Mouse (Mus musculus) liver, embryonic 13.5 days (tissue): ENCODE data around the gene Add1. TPM values are rescaled to one million over a fixed set of nuclear protein-coding genes. Genes with fewer than 3 reads are reported as not detected.

Experiments used
- ATAC-seq: fragments of 200-750 bp; cut with Nextera tagmentation; 2 replicates; pipeline ENCODE4 v1.8.0; 2017; ENCODE audit warnings: low read depth, mild to moderate bottlenecking, moderate number of reproducible peaks, moderate library complexity
- DNase-seq: peaks from one replicate; pipeline ENCODE4 v3.0.0; 2022
- H3K27ac ChIP-seq: fragments of 300-500 bp; sonication (generic); 2 replicates; pipeline ENCODE4 v1.5.1; 2015; ENCODE audit warnings: moderate library complexity, mild to moderate bottlenecking, inconsistent platforms
- H3K27me3 ChIP-seq: fragments of 300-500 bp; sonication (generic); 2 replicates; pipeline ENCODE4 v1.6.1; 2015; ENCODE audit warnings: mild to moderate bottlenecking, inconsistent platforms
- H3K36me3 ChIP-seq: fragments of 300-500 bp; sonication (generic); 2 replicates; pipeline ENCODE4 v1.6.1; 2015; ENCODE audit warnings: mild to moderate bottlenecking, inconsistent platforms
- H3K4me1 ChIP-seq: fragments of 300-500 bp; sonication (generic); replicated peaks from 2 replicates; pipeline ENCODE4 v1.6.1; 2015; ENCODE audit warnings: inconsistent platforms
- H3K4me2 ChIP-seq: fragments of 300-500 bp; sonication (generic); 2 replicates; pipeline ENCODE4 v1.6.1; 2015; ENCODE audit warnings: inconsistent platforms, mild to moderate bottlenecking, moderate library complexity
- H3K4me3 ChIP-seq: fragments of 300-500 bp; sonication (generic); replicated peaks from 2 replicates; pipeline ENCODE4 v1.5.1; 2015; ENCODE audit warnings: mild to moderate bottlenecking, inconsistent platforms
- H3K9ac ChIP-seq: fragments of 300-500 bp; sonication (generic); 2 replicates; pipeline ENCODE4 v1.6.1; 2015; ENCODE audit warnings: mild to moderate bottlenecking, inconsistent platforms
- H3K9me3 ChIP-seq: fragments of 300-500 bp; sonication (generic); replicated peaks from 2 replicates; pipeline ENCODE4 v1.6.1; 2016; ENCODE audit warnings: inconsistent platforms
- WGBS: fragments of 180-500 bp; shearing (Covaris S2); methylation state at CpG from one replicate; pipeline ENCODE4 v1.1.7; 2015; ENCODE audit not compliant: insufficient replicate concordance; 5-methylcytosine and 5-hydroxymethylcytosine counted together
- polyA plus RNA-seq: library from polyadenylated mRNA; unstranded; fragments of >200 nt; fragmentation: Nextera tagmentation; extraction: Ambion mirVana; gene quantifications from 2 replicates; pipeline ENCODE4 v1.2.1, GENCODE M21; 2015

The Add1 gene
- 124 and 133 TPM in 2 replicates for polyA plus RNA-seq

GRCm38 (mm10) chr5:34573268-34574221, at the start of gene Add1:
TSS of gene Add1 (plus strand) at chr5:34573664.
- peak; percentile 96 for DNase-seq
- WGBS = under 1% methylated on average over 80 of the region's 84 CpGs

DNA sequence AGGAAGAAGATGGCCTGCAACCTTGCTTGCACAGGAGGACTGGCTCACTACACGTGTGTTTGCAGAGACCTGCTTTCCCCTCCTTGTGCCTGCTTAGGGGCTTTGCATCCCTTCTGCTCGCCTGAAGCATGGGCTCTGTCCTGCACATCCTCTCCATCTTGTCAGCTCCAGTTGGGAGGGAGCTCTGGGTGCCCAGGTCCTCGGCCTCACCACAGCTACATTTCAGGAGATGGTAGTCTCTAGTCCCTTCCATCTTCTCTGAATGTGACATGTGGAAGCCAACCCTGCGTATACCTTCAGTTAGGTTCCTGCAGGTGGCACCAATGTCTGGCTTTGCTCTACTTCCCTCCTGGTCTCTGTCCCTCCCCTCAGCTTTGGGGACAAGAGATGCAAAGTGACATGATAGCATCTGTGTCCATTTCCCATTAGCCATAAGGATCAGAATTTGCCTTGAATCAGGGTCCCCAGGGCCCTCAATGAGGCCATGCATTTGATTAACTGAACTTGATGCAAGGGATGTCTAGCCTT, 49.4 kb upstream of the Add1 start:
- Histone ChIP-seq H3K4me2 (no peak overlapping the region), H3K27ac (no peak overlapping the region), H3K4me1 (peaks cover 55% of the 10 kb centered on the region), H3K36me3 (no peaks in the 10 kb centered on the region), H3K9ac (no peak overlapping the region), H3K27me3 (peaks cover 10% of the 10 kb centered on the region; the same call in 1 of the 2 replicates), H3K9me3 (no peaks in the 10 kb centered on the region), H3K4me3 (no peak overlapping the region)
- ATAC-seq (no peak), DNase-seq (no peak)
- 54% methylated on average over 4 of the region's 4 CpGs for WGBS

More at GRCm38 (mm10) chr5:34573268-34574221, at the start of gene Add1:
- peaks cover 15% of the 10 kb centered on the region for H3K36me3 ChIP-seq
- H3K27ac ChIP-seq = peak within 1 kb of the TSS; percentile 100
- H3K9me3 ChIP-seq = no peaks in the 10 kb centered on the region
- ATAC-seq = peak; percentile 95
- peaks cover 68% of the 10 kb centered on the region for H3K4me1 ChIP-seq
- H3K4me2 ChIP-seq = peak within 1 kb of the TSS; percentile 74
- peak within 1 kb of the TSS; percentile 83 for H3K4me3 ChIP-seq
- peak within 1 kb of the TSS; percentile 99 for H3K9ac ChIP-seq
- H3K27me3 ChIP-seq = no peaks in the 10 kb centered on the region

- Histone ChIP-seq H3K4me1 (peaks cover 56% of the 10 kb centered on the region), H3K9ac (no peak overlapping the region)
Observed at GRCm38 (mm10) chr5:34524511-34524910, 49.0 kb upstream of the Add1 start.

DNA sequence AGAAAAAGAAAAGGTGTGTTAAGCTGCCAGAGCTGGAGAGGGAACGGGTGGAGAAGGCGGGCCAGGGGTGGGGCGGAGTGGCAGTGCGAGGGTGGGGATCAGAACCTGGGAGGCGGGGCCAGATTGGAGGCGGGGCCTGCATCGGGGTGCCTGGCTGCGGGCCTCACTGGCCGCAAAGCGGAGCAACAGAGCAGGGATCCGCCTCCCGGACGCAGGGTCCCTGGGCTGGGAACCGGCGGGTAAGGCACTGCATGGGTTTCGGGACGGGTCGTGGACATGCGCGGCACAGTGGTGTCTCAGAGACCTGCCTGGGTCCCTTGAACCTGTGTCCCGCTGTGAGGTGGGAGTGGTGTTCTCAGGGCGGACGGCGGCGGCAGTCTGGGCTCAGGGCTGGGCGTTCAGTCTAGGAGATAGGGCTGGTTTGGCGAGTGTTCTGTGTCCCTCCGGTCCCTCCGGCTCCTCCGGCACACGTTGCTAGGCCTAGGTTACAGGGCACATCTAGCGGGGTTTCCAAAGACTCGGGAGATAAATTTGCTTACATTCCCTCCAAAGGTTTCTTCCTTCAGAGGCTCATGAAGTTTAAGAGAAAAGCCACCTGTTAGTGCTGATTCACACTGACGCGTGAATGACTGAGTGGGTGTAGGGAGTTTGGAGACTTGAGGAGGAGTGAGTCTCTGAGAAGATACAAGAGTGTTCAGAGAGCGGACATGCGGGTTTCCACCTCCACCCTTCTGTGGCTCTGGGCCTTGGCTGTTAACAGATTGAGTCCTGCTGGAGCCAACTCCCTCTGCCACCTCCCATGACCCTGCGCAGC, 47.6 kb upstream of the Add1 start, which contains the start of gene Sh3bp2:
Gene Sh3bp2 (plus strand): TSS at position 176 of the 814 bp plus-strand sequence.
- Histone ChIP-seq H3K27me3 (peaks cover 10% of the 10 kb centered on the region; the same call in 1 of the 2 replicates), H3K4me1 (peaks cover 56% of the 10 kb centered on the region), H3K4me3 (peak within 1 kb of the TSS; percentile 75), H3K36me3 (no peaks in the 10 kb centered on the region), H3K4me2 (peak within 1 kb of the TSS; percentile 84), H3K9me3 (no peaks in the 10 kb centered on the region), H3K9ac (peak within 1 kb of the TSS; percentile 76), H3K27ac (peak within 1 kb of the TSS; percentile 80)
- peak; percentile 94 for ATAC-seq
- WGBS = under 1% methylated on average over 38 of the region's 38 CpGs
- DNase-seq = peak; percentile 96

More at GRCm38 (mm10) chr5:34524511-34524910, 49.0 kb upstream of the Add1 start:
- Histone ChIP-seq H3K27ac (no peak overlapping the region), H3K4me2 (no peak overlapping the region), H3K27me3 (peaks cover 10% of the 10 kb centered on the region; the same call in 1 of the 2 replicates), H3K4me3 (no peak overlapping the region), H3K9me3 (no peaks in the 10 kb centered on the region), H3K36me3 (no peaks in the 10 kb centered on the region)
- ATAC-seq (no peak), DNase-seq (no peak)

GRCm38 (mm10) chr5:34526477-34526775, 47.0 kb upstream of the Add1 start:
- no peak for DNase-seq
- H3K27me3 ChIP-seq = peaks cover 10% of the 10 kb centered on the region; the same call in 1 of the 2 replicates
- no peaks in the 10 kb centered on the region for H3K36me3 ChIP-seq
- peak overlapping the region; percentile 84 for H3K4me2 ChIP-seq
- peak overlapping the region; percentile 75 for H3K4me3 ChIP-seq
- peaks cover 56% of the 10 kb centered on the region for H3K4me1 ChIP-seq
- no peaks in the 10 kb centered on the region for H3K9me3 ChIP-seq
- ATAC-seq = no peak
- peak overlapping the region; percentile 80 for H3K27ac ChIP-seq
- peak overlapping the region; percentile 76 for H3K9ac ChIP-seq
- WGBS = 41% methylated on average over 5 of the region's 5 CpGs

- Histone ChIP-seq H3K36me3 (no peaks in the 10 kb centered on the region), H3K4me1 (peaks cover 62% of the 10 kb centered on the region), H3K9me3 (no peaks in the 10 kb centered on the region), H3K27ac (no peak overlapping the region), H3K9ac (0 out of 2 replicates have a peak overlapping the region, but pooled peaks have one; percentile 76), H3K4me2 (peak overlapping the region; percentile 84), H3K4me3 (peak overlapping the region; percentile 75; the same call in 1 of the 2 replicates), H3K27me3 (peaks cover 10% of the 10 kb centered on the region; the same call in 1 of the 2 replicates)
- ATAC-seq (no peak), DNase-seq (no peak)
- 80% methylated on average over 2 of the region's 2 CpGs for WGBS
Observed at GRCm38 (mm10) chr5:34527352-34527751, 46.1 kb upstream of the Add1 start.

DNA sequence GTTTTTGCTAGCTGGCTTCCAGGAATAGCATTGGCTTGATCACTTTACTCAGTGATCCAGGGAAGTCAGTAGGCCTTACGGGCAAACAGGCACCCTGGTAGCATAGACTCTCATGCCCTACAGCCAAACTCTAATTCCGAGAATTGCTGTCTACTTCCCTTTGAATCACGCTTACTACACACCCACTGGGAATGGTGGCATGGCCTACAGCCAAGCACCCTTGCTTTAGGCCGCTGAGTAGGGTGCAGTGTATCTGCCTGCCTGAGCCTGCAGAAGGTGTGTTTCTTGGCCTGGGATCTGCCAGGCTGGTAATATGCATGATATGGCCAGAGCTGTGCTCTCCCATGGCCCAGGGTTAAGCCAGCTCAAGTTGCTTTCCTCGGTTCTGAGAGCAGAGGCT, 44.7 kb upstream of the Add1 start:
- H3K4me2 ChIP-seq = no peak overlapping the region

DNA sequence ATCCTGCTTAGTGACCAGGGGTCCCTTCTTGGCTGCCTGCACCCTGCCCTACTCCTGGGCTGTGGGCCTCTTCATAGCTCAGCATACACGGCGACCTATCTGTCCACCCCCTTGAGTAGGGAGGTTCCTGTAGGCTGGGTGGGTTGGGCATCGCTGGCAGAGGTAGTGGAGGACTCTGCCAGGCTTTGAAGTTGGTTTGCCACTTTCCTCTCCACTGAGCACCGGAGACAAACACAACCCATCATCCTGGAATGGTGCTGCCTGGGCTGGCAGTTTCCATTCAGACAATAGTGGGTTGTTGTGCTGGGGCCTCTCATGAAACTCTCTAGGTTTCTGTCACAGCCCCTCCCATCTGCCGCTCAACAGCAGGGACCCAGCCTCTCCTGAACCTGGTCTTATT, 43.3 kb upstream of the Add1 start:
- H3K9me3 ChIP-seq = no peaks in the 10 kb centered on the region
- H3K4me2 ChIP-seq = no peak overlapping the region
- H3K9ac ChIP-seq = no peak overlapping the region
- 69% methylated on average over 5 of the region's 5 CpGs for WGBS
- peaks cover 5% of the 10 kb centered on the region; the same call in 1 of the 2 replicates for H3K27me3 ChIP-seq
- H3K4me3 ChIP-seq = no peak overlapping the region
- DNase-seq = no peak
- no peaks in the 10 kb centered on the region for H3K36me3 ChIP-seq
- ATAC-seq = no peak
- peaks cover 73% of the 10 kb centered on the region for H3K4me1 ChIP-seq
- H3K27ac ChIP-seq = no peak overlapping the region

More for the DNA sequence above, 44.7 kb upstream of the Add1 start:
- Histone ChIP-seq H3K27me3 (peaks cover 10% of the 10 kb centered on the region; the same call in 1 of the 2 replicates), H3K36me3 (no peaks in the 10 kb centered on the region), H3K4me1 (peaks cover 73% of the 10 kb centered on the region), H3K9ac (no peak overlapping the region), H3K4me3 (no peak overlapping the region), H3K27ac (0 out of 2 replicates have a peak overlapping the region, but pooled peaks have one; percentile 11), H3K9me3 (no peaks in the 10 kb centered on the region)
- 71% methylated on average over 5 of the region's 5 CpGs for WGBS
- DNase-seq = no peak
- no peak for ATAC-seq

GRCm38 (mm10) chr5:34530687-34531086, 42.8 kb upstream of the Add1 start:
- H3K4me3 ChIP-seq = no peak overlapping the region
- DNase-seq = no peak
- 0 out of 2 replicates have a peak overlapping the region, but pooled peaks have one; percentile 1 for H3K4me2 ChIP-seq
- peaks cover 73% of the 10 kb centered on the region for H3K4me1 ChIP-seq
- H3K9me3 ChIP-seq = no peaks in the 10 kb centered on the region
- no peak for ATAC-seq
- H3K36me3 ChIP-seq = no peaks in the 10 kb centered on the region
- 40% methylated on average over 4 of the region's 4 CpGs for WGBS
- H3K9ac ChIP-seq = no peak overlapping the region
- H3K27me3 ChIP-seq = peaks cover 5% of the 10 kb centered on the region; the same call in 1 of the 2 replicates
- peak overlapping the region; percentile 34; the same call in 1 of the 2 replicates for H3K27ac ChIP-seq

DNA sequence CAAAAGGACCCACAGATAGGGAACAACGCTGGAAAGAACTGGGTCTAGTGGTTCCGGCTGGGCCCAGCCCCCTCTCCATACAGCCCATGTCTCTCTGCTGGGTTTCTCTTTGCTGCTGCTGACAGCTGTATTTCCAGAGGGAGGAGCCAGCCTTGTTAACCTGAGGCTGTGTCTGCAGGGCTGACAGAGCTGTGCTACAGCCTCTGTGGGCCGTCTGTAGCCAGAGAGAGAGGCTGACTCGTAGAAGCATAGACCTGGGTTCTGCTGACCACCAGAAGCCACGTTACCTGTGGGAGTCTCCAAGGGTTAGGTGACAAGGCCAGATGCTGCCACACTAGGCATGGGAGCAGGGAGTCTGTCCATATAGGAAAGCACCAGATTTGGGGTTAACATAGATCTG, 40.4 kb upstream of the Add1 start:
- Histone ChIP-seq H3K36me3 (no peaks in the 10 kb centered on the region), H3K4me3 (no peak overlapping the region), H3K4me2 (no peak overlapping the region), H3K9me3 (no peaks in the 10 kb centered on the region), H3K27ac (no peak overlapping the region), H3K4me1 (peaks cover 53% of the 10 kb centered on the region), H3K9ac (no peak overlapping the region), H3K27me3 (no peaks in the 10 kb centered on the region)
- DNase-seq = no peak
- 70% methylated on average over 5 of the region's 5 CpGs for WGBS
- no peak for ATAC-seq
